Mouse (Mus musculus): ENCODE data around the gene Gm20388. TPM values are rescaled to one million over a fixed set of nuclear protein-coding genes. Genes with fewer than 3 reads are reported as not detected.

The Gm20388 gene
- total and polyA plus RNA-seq, 2 experiments from 2014 or later = 51.3 TPM; not detected in 1

DNA sequence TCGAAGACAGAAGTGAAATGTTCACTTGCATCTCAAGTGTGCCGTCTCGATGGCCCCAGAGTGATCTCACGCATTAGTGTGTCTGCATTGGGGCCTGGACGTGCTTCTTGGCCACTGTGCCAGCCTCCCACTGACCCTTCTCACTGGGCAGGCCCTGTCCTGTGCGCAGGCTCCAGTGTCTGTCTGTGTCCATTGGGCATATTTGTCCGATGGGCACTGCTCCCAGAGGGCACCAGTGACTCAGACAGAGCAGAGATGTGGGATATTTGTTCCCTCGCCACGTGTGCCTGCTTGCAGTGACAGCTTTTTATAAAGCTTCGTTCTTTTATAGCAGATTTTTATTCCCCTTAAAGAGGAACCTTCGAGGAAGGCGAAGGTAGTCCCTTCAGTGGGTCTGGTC, 1863.2 kb downstream of the Gm20388 start:
- Histone ChIP-seq H3K27ac (ENCODE audit: low read depth, low read length) (no peak overlapping the region), H3K36me3 (ENCODE audit: insufficient read depth) (no peaks in the 10 kb centered on the region), H3K9ac (no peak overlapping the region), H3K4me2 (ENCODE audit: low read depth) (no peak overlapping the region), H3K27me3 (ENCODE audit: insufficient read depth, low read length) (no peaks in the 10 kb centered on the region), H3K4me3 (ENCODE audit: low read depth, low read length) (no peak overlapping the region), H3K4me1 (ENCODE audit: insufficient read depth) (peaks cover 4% of the 10 kb centered on the region), H3K9me3 (ENCODE audit: low read length) (no peaks in the 10 kb centered on the region)
- 89% methylated on average over 12 of the region's 12 CpGs for WGBS
- ATAC-seq = no peak
- TF ChIP-seq CTCF (IDR thresholded peaks at IDR 0.05; ENCODE audit: low read depth) = no peak
- no peak for DNase-seq

DNA sequence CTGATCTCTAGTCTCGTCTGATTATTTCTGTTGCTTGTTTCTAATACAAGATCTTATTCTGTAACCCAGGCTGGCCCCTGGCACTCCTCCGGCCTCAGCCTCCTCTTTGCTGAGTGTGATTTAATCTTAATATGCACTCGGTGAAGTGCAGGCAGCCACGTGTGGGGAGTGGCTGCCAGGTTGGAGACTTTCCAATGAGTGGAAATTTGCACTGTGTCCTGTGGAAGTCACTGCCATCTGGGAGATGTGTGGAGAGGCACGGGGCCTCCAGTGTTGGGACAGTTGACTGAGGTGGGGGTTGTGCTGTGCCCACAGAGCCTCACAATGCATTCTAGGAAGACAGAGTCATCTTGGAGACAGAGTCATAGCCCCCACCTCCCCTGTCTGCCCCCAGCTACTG, 1871.9 kb downstream of the Gm20388 start:
- Histone ChIP-seq H3K27me3 (ENCODE audit: insufficient read depth, low read length) (no peaks in the 10 kb centered on the region), H3K4me2 (ENCODE audit: low read depth) (no peak overlapping the region), H3K27ac (ENCODE audit: low read depth, low read length) (no peak overlapping the region), H3K36me3 (ENCODE audit: insufficient read depth) (peaks cover 24% of the 10 kb centered on the region), H3K4me3 (ENCODE audit: low read depth, low read length) (no peak overlapping the region), H3K9ac (no peak overlapping the region), H3K4me1 (ENCODE audit: insufficient read depth) (no peaks in the 10 kb centered on the region), H3K9me3 (ENCODE audit: low read length) (no peaks in the 10 kb centered on the region)
- ATAC-seq (no peak), DNase-seq (no peak)
- 59% methylated on average over 5 of the region's 5 CpGs for WGBS
- TF ChIP-seq CTCF (IDR thresholded peaks at IDR 0.05; ENCODE audit: low read depth) = no peak

DNA sequence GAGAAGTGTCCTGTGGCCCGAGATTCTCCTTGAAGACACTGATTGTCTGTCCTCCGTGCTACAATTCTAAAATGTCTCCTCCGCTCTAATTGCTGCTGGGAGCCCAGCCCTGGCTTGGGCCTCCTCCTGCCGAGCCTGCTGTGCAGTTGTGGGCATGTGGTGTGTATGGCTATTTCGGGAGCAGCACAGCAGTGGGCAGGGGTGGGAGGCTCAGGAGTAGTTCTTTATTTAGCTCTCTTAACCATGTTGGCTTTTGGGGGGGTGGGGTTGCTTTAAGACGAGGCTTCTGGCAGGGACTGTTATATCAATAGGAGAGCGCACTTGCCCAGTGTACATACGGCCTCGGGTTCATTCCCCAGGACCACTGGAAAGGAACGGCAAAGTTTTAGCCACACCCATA, 1875.9 kb downstream of the Gm20388 start:
- no peak overlapping the region for H3K9ac ChIP-seq
- peaks cover 36% of the 10 kb centered on the region for H3K36me3 ChIP-seq (ENCODE audit: insufficient read depth)
- no peaks in the 10 kb centered on the region for H3K4me1 ChIP-seq (ENCODE audit: insufficient read depth)
- 53% methylated on average over 10 of the region's 10 CpGs for WGBS
- TF ChIP-seq CTCF (IDR thresholded peaks at IDR 0.05; ENCODE audit: low read depth) = no peak
- no peak overlapping the region for H3K27ac ChIP-seq (ENCODE audit: low read depth, low read length)
- ATAC-seq = peak; percentile 50; the same call in 1 of the 2 replicates
- H3K27me3 ChIP-seq (ENCODE audit: insufficient read depth, low read length) = no peaks in the 10 kb centered on the region
- no peak overlapping the region for H3K4me3 ChIP-seq (ENCODE audit: low read depth, low read length)
- no peak overlapping the region for H3K4me2 ChIP-seq (ENCODE audit: low read depth)
- no peaks in the 10 kb centered on the region for H3K9me3 ChIP-seq (ENCODE audit: low read length)
- no peak for DNase-seq

DNA sequence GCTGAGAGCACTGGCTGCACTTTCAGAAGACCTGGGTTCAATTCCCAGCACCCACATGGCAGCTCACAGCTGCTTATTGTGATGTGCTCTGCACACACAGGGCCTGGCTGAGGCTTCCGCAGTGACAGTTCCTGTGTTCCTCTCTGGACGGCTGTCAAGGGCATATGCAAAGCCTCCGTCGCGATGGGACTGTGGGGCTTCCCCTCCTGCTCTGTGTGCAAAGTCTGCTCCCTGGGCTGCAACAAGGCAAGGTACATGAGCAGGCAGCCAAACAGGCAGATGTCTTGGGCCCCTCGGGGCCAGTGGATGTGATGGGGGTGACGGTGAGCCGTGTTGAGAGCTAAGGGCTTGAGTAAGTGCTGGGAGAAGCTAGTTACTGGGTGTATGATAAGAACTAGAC, 1878.1 kb downstream of the Gm20388 start:
- no peaks in the 10 kb centered on the region for H3K9me3 ChIP-seq (ENCODE audit: low read length)
- WGBS = 91% methylated on average over 8 of the region's 8 CpGs
- ATAC-seq = no peak
- no peak overlapping the region for H3K27ac ChIP-seq (ENCODE audit: low read depth, low read length)
- H3K4me3 ChIP-seq (ENCODE audit: low read depth, low read length) = no peak overlapping the region
- H3K4me2 ChIP-seq (ENCODE audit: low read depth) = no peak overlapping the region
- no peak for DNase-seq
- H3K27me3 ChIP-seq (ENCODE audit: insufficient read depth, low read length) = no peaks in the 10 kb centered on the region
- H3K4me1 ChIP-seq (ENCODE audit: insufficient read depth) = no peaks in the 10 kb centered on the region
- TF ChIP-seq CTCF (IDR thresholded peaks at IDR 0.05; ENCODE audit: low read depth) = no peak
- H3K9ac ChIP-seq = no peak overlapping the region
- peaks cover 31% of the 10 kb centered on the region for H3K36me3 ChIP-seq (ENCODE audit: insufficient read depth)

DNA sequence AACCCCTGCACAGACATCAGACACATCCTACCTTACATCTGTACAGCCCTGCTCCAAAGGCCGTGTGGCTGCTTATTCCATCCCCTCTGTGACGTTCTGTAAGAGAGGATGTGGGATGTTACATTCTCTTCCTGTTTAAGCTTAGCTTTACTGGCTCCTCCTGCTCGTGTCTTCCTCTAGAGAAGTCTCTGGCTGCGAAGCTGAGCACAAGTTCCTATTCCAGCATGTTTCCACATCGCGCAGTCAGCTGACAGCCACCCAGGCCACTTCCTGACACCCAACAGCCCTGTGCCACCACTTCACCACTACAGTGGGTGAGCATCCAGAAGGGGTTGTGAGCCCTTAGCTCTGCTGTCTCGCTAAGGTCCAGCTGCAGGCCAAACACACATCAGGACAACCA, 1881.5 kb downstream of the Gm20388 start:
- H3K9me3 ChIP-seq (ENCODE audit: low read length) = no peaks in the 10 kb centered on the region
- ATAC-seq (no peak), DNase-seq (no peak)
- 81% methylated on average over 7 of the region's 7 CpGs for WGBS
- no peaks in the 10 kb centered on the region for H3K27me3 ChIP-seq (ENCODE audit: insufficient read depth, low read length)
- H3K36me3 ChIP-seq (ENCODE audit: insufficient read depth) = peaks cover 32% of the 10 kb centered on the region
- no peaks in the 10 kb centered on the region for H3K4me1 ChIP-seq (ENCODE audit: insufficient read depth)
- TF ChIP-seq CTCF (IDR thresholded peaks at IDR 0.05; ENCODE audit: low read depth) = no peak
- H3K4me2 ChIP-seq (ENCODE audit: low read depth) = no peak overlapping the region
- no peak overlapping the region for H3K9ac ChIP-seq
- H3K4me3 ChIP-seq (ENCODE audit: low read depth, low read length) = no peak overlapping the region
- no peak overlapping the region for H3K27ac ChIP-seq (ENCODE audit: low read depth, low read length)

DNA sequence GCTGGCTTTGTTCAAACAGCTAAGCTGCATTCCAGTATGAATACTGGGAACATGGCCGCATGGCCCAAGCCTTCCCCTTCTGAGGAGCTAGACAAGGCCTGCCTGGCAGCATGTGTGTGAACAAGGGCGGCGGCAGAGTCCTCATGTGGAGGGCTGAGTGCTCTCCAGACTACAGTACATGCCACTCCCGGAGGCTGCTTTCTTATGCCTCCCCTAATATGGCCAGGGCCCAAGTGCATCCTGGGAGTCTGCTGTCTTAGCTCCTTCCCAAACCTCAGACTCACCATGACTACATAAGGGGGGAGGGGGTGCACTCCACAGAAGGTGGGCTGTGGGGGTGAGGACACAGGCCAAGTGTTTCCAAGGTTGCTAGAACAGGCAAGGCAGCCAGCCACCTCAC, 1882.0 kb downstream of the Gm20388 start:
- Histone ChIP-seq H3K36me3 (ENCODE audit: insufficient read depth) (peaks cover 37% of the 10 kb centered on the region), H3K4me1 (ENCODE audit: insufficient read depth) (no peaks in the 10 kb centered on the region), H3K27me3 (ENCODE audit: insufficient read depth, low read length) (no peaks in the 10 kb centered on the region), H3K9ac (no peak overlapping the region), H3K4me2 (ENCODE audit: low read depth) (no peak overlapping the region), H3K9me3 (ENCODE audit: low read length) (no peaks in the 10 kb centered on the region), H3K27ac (ENCODE audit: low read depth, low read length) (no peak overlapping the region), H3K4me3 (ENCODE audit: low read depth, low read length) (no peak overlapping the region)
- peak; percentile 19; the same call in 1 of the 2 replicates for ATAC-seq
- TF ChIP-seq CTCF (IDR thresholded peaks at IDR 0.05; ENCODE audit: low read depth) = no peak
- 84% methylated on average over 4 of the region's 4 CpGs for WGBS
- no peak for DNase-seq

DNA sequence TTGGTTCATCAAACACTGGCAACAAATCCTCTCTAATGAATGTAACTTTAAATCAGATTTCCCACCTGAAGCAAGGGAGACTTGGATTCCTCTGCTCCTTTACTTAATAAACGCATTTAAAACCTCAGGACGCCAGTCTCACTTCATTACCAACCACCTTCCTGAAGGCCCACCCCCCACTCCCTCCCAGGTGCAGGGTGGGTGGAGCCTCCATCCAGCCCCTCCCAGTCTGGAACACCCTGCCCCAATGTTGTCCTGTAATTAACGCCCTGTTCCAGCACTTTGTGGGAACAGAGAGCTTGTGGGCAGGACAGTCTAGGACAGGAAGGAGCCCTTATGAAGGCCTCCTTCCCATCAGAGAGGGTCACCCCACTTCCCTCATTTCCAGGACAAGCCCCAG, 1883.5 kb downstream of the Gm20388 start:
- Histone ChIP-seq H3K9ac (no peak overlapping the region), H3K9me3 (ENCODE audit: low read length) (no peaks in the 10 kb centered on the region), H3K4me3 (ENCODE audit: low read depth, low read length) (no peak overlapping the region), H3K27me3 (ENCODE audit: insufficient read depth, low read length) (no peaks in the 10 kb centered on the region), H3K27ac (ENCODE audit: low read depth, low read length) (no peak overlapping the region), H3K36me3 (ENCODE audit: insufficient read depth) (peaks cover 49% of the 10 kb centered on the region), H3K4me1 (ENCODE audit: insufficient read depth) (no peaks in the 10 kb centered on the region), H3K4me2 (ENCODE audit: low read depth) (no peak overlapping the region)
- ATAC-seq = no peak
- no peak for DNase-seq
- no peak for TF ChIP-seq CTCF (IDR thresholded peaks at IDR 0.05; ENCODE audit: low read depth)
- 57% methylated on average over 3 of the region's 3 CpGs for WGBS

DNA sequence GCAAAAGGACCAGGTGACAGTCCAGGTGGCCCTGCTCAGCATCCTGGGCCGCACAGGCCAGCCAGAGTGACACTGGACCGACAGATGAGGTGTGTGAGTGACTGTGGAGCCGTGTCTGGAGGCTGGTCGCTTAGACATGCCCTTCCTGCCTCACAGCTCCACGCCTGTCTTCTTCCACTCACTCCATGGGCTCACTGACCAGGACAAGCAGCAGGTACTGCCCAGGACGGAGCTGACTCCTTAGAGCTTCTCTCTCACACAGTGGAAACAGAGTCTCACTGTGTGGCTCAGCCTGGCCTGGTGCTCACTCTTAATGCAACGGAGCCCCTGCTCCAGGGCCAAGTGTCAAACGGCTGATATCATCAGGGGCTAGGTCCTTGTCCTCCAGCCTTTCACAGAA, 1884.8 kb downstream of the Gm20388 start:
- no peaks in the 10 kb centered on the region for H3K4me1 ChIP-seq (ENCODE audit: insufficient read depth)
- H3K4me2 ChIP-seq (ENCODE audit: low read depth) = no peak overlapping the region
- 92% methylated on average over 8 of the region's 8 CpGs for WGBS
- no peaks in the 10 kb centered on the region for H3K9me3 ChIP-seq (ENCODE audit: low read length)
- no peak overlapping the region for H3K4me3 ChIP-seq (ENCODE audit: low read depth, low read length)
- peaks cover 47% of the 10 kb centered on the region for H3K36me3 ChIP-seq (ENCODE audit: insufficient read depth)
- H3K9ac ChIP-seq = no peak overlapping the region
- H3K27me3 ChIP-seq (ENCODE audit: insufficient read depth, low read length) = no peaks in the 10 kb centered on the region
- TF ChIP-seq CTCF (IDR thresholded peaks at IDR 0.05; ENCODE audit: low read depth) = no peak
- ATAC-seq (no peak), DNase-seq (no peak)
- H3K27ac ChIP-seq (ENCODE audit: low read depth, low read length) = no peak overlapping the region

Data from forebrain, postnatal 0 days (tissue).